Mouse (Mus musculus): ENCODE data around the gene Aldh3a2. TPM values are rescaled to one million over a fixed set of nuclear protein-coding genes. Genes with fewer than 3 reads are reported as not detected.

The Aldh3a2 gene
- total and polyA plus RNA-seq, 3 experiments: 19.5 to 28.4 (median 26.3) TPM

GRCm38 (mm10) chr11:61270406-61270805, 3.1 kb upstream of the Aldh3a2 start:
- peaks cover 5% of the 10 kb centered on the region; the same call in 1 of the 2 replicates for H3K79me2 ChIP-seq (replicated peaks; ENCODE audit: control insufficient read depth, extremely low read depth, insufficient read depth, poor library complexity, severe bottlenecking)
- no peak overlapping the region for H3K4me3 ChIP-seq (replicated peaks in 1 of 3; ENCODE audit: low read depth in 2 of 3, low read length in 2 of 3, poor library complexity in 1 of 3)
- no peak for DNase-seq (ENCODE audit: extremely low read depth)
- H3K27ac ChIP-seq (ENCODE audit: insufficient read depth, low read depth): no peak overlapping the region
- H3K27me3 ChIP-seq (replicated peaks): peaks cover 13% of the 10 kb centered on the region
- in situ Hi-C loops (cut with MboI; ENCODE audit: low pct_ligation_motif_present, low pct_unique_long_range_greater_than_20kb, low sequenced_read_pairs): no loop called here
- H3K4me1 ChIP-seq (ENCODE audit: control insufficient read depth in 1 of 2, insufficient read depth in 2 of 2): peaks cover 0 to 16% of the 10 kb centered on the region in 2 experiments; a peak in 2 of 4 replicates
- no peak for TF ChIP-seq E2F4 (IDR thresholded peaks at IDR 0.05; ENCODE audit: insufficient replicate concordance, low read depth, low read length)
- H3K9me3 ChIP-seq (replicated peaks; ENCODE audit: low read length): no peaks in the 10 kb centered on the region
- no peak overlapping the region for H3K4me2 ChIP-seq (ENCODE audit: insufficient read depth, low read depth, poor library complexity, severe bottlenecking)
- dilution Hi-C loops (cut with MboI; ENCODE audit: extremely low pct_ligation_motif_present, extremely low pct_unique_long_range_greater_than_20kb, low sequenced_read_pairs): no loop called here
- H3K36me3 ChIP-seq (replicated peaks in 1 of 2; ENCODE audit: control insufficient read depth in 1 of 2, insufficient read depth in 1 of 2, low read length in 1 of 2): no peaks in the 10 kb centered on the region
- H3K9ac ChIP-seq (ENCODE audit: insufficient read depth, low read depth): no peak overlapping the region

GRCm38 (mm10) chr11:61268626-61269349, 1.5 kb upstream of the Aldh3a2 start:
- Histone ChIP-seq H3K4me3 (replicated peaks in 1 of 3; ENCODE audit: low read depth in 2 of 3, low read length in 2 of 3, poor library complexity in 1 of 3) (no peak overlapping the region), H3K9ac (ENCODE audit: insufficient read depth, low read depth) (no peak overlapping the region), H3K36me3 (replicated peaks in 1 of 2; ENCODE audit: control insufficient read depth in 1 of 2, insufficient read depth in 1 of 2, low read length in 1 of 2) (peaks cover 12 to 16% of the 10 kb centered on the region in 2 experiments), H3K27me3 (replicated peaks) (peaks cover 10% of the 10 kb centered on the region), H3K27ac (ENCODE audit: insufficient read depth, low read depth) (no peak overlapping the region), H3K79me2 (replicated peaks; ENCODE audit: control insufficient read depth, extremely low read depth, insufficient read depth, poor library complexity, severe bottlenecking) (peaks cover 5% of the 10 kb centered on the region; the same call in 1 of the 2 replicates), H3K4me2 (ENCODE audit: insufficient read depth, low read depth, poor library complexity, severe bottlenecking) (no peak overlapping the region), H3K9me3 (replicated peaks; ENCODE audit: low read length) (no peaks in the 10 kb centered on the region), H3K4me1 (ENCODE audit: control insufficient read depth in 1 of 2, insufficient read depth in 2 of 2) (peaks cover 0 to 21% of the 10 kb centered on the region in 2 experiments; a peak in 2 of 4 replicates)
- dilution Hi-C loops (cut with MboI; ENCODE audit: extremely low pct_ligation_motif_present, extremely low pct_unique_long_range_greater_than_20kb, low sequenced_read_pairs): no loop called here
- no peak for DNase-seq (ENCODE audit: extremely low read depth)
- in situ Hi-C loops (cut with MboI; ENCODE audit: low pct_ligation_motif_present, low pct_unique_long_range_greater_than_20kb, low sequenced_read_pairs): no loop called here
- TF ChIP-seq TBP (conservative IDR thresholded peaks at IDR 0.05; ENCODE audit: low read depth, low read length) (no peak), POLR2AphosphoS2 (IDR thresholded peaks at IDR 0.05; ENCODE audit: low read depth, low read length) (no peak), CHD1 (IDR thresholded peaks at IDR 0.05; ENCODE audit: low read depth, low read length) (no peak), EP300 (IDR thresholded peaks at IDR 0.05; ENCODE audit: low read length) (no peak), NRF1 (IDR thresholded peaks at IDR 0.05; ENCODE audit: low read depth, low read length) (no peak), GABPA (IDR thresholded peaks at IDR 0.05; ENCODE audit: insufficient replicate concordance, low read depth, low read length) (no peak), JUN (IDR thresholded peaks at IDR 0.05; ENCODE audit: insufficient read depth, low read depth, low read length) (no peak), ETS1 (conservative IDR thresholded peaks at IDR 0.05; ENCODE audit: low read depth, low read length) (no peak), SMC3 (IDR thresholded peaks at IDR 0.05; ENCODE audit: low read depth, low read length) (no peak), MAFK (IDR thresholded peaks at IDR 0.05; ENCODE audit: insufficient replicate concordance, low read length) (no peak), UBTF (IDR thresholded peaks at IDR 0.05; ENCODE audit: low read depth, low read length) (no peak), ELF1 (IDR thresholded peaks at IDR 0.05; ENCODE audit: low read depth, low read length) (no peak), ZNF384 (IDR thresholded peaks at IDR 0.05; ENCODE audit: low read depth, low read length) (no peak), RAD21 (IDR thresholded peaks at IDR 0.05; ENCODE audit: low read depth, low read length) (no peak), MEF2A (IDR thresholded peaks at IDR 0.05; ENCODE audit: borderline replicate concordance, low read depth, low read length) (no peak)
